Mouse (Mus musculus): ENCODE data around the gene Srf. TPM values are rescaled to one million over a fixed set of nuclear protein-coding genes. Genes with fewer than 3 reads are reported as not detected.
"Not testable (repeated sequence)": the region's sequence is repeated elsewhere in the genome, so short reads cannot be mapped to it uniquely, and the experiment has no call there.

The Srf gene
- total RNA-seq (2022): 100 to 1,000 TPM in 2 of 4 experiments, 10 to 100 TPM in 2; 84.1 to 121 (median 98.6) TPM

DNA sequence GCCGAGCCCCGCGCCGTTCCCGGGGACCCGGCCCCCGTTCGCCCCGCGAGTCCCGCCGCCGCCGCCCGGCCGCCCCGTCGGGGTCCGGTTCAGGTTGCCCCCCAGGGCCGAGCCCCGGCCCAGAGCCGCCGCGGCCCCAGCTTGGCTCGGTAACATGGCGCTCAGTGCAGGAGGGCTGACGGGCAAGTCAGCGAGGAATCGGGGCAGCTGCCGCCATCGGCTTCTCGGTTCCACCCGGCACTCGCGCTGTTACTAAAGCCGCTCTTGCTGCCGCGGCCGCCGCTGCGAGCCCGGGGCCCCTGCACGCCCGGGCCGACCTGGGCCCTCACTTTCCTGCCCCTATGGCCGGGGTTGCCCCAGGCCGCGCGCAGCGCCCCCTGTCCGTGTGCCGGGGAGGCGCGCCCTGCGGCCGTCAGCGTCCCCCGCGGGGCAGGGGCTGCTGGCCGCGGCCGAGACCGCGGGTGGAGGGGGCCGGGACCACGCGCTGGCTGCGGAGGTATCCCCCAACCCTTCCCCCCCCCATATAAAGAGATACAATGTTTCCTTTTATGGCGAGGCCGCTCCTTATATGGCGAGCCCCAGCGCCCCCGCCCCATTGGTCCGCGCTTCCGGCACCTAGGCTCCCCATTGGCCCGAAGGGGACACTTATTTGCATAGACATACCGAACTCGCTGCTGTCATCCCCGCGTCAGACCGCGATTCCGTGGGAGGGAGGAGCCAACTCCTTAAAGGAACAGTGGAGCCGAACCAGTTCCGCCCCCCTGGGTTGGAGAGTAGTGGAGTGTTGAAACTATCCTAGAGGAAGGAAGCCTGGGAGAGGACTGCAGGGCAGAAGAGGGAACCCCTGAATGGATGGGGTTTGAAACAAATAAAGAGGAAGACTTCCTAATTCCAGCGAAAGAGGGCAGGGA lies at the start of gene Srf:
Gene Srf (minus strand): TSS at position 503 of the 911 bp plus-strand sequence.
- DNase-seq (ENCODE audit: low spot score): peak; percentile 99

- DNase-seq (ENCODE audit: low spot score): no peak
Observed at GRCm38 (mm10) chr17:46605126-46605525, 49.2 kb upstream of the Srf start.

DNA sequence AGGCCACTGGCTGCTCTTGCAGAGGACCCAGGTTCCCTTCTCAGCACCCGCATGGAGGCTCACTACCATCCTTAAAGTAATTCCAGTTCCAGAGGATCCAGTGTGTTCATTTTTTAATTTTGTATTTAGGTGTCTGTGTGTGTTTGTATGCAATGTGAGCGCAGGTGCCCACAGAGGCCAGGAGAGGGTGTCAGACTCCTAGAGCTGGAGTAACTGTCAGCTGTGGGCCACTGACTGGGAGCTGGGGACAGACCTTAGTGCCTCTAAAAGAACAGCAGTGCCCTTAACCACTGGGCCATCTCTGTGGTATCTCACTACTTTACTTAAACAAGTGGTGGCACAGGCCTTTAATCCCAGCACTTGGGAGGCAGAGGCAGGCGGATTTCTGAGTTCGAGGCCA lies 47.3 kb upstream of the Srf start:
- DNase-seq (ENCODE audit: low spot score): no peak

DNA sequence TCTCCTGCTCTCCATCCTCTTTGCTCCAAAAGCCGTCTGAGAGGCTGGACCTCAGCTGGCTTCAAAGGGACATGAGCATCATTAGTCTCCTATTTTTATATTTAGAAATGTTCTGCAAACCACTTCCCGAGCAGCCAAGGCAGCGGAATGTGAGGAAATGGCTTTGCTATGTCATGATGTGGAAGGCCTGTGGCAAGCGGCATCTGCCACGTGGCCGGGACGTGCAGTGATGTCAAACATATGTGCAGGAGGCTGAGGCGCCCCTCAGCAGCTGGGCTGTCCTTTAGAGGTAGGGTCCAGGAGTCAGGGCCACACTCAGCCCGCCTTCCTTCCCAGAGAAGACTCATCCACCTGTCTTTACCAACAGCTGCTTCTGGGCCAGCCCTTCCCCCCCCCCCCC lies 46.2 kb upstream of the Srf start:
- DNase-seq (ENCODE audit: low spot score): no peak

- DNase-seq (ENCODE audit: low spot score): no peak
Observed at GRCm38 (mm10) chr17:46600569-46600968, 44.6 kb upstream of the Srf start.

- DNase-seq (ENCODE audit: low spot score): no peak
Observed at GRCm38 (mm10) chr17:46598963-46599362, 43.0 kb upstream of the Srf start.

DNA sequence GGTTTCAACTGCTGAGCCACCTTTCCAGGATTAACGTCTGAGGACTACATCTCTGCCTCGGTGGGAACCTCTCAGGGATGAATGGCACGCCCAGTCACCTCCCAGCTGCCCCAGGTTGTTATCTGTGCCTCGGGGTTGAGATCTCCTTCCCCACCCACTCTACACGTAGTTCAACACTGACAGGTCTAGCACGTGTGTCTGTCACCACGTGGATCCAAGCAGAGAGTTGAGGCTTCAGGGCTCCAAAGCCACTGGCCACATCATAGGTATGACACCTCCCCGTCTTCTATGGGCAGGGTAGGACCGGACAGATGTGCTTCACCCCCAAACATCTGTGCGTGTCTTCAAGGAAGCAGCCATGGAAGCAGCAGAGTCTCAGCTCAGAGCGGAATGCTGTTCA lies 42.0 kb upstream of the Srf start:
- DNase-seq (ENCODE audit: low spot score): no peak

GRCm38 (mm10) chr17:46595336-46595735 lies 39.4 kb upstream of the Srf start:
- DNase-seq (ENCODE audit: low spot score): no peak

DNA sequence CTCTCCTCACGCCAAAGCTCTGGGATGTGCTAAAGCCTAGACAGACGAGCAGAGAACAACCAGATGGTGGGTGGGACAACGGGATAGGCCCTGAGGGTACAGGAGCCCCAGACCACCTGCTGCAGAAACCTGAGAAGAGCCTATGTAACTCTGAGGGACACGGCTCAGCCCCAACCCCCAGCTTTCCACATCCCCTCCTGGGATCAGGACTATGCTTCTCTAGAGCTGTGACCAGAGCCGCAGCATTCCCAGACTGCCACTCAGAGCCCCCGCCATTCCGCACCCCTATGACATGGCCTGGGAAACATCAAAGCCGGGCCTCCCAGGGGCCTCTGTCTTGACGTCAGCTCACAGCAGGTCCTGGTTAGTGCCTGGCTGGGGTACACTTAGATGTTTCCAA lies 38.6 kb upstream of the Srf start:
- no peak for DNase-seq (ENCODE audit: low spot score)

DNA sequence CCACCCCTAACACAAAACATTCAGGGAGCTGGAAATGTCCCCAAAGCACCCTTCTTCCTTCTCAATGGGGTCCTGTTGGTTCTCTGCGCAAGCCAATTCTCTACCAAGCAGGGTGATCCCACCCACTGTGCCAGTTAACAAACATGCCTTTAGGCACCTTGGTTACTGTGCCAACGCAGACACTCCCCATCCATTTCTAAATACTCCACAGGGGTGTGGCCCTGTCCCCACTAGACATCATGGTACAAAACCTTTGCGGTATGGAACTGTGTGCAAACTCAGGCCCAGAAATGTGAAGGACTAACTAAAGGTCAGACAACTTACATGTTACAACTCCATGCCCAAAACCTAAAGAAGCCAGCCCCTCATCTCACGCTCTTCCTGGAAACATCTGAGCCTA lies 37.1 kb upstream of the Srf start:
- DNase-seq (ENCODE audit: low spot score): no peak

- no peak for DNase-seq (ENCODE audit: low spot score)
Observed at GRCm38 (mm10) chr17:46591406-46591805, 35.4 kb upstream of the Srf start.

- no peak for DNase-seq (ENCODE audit: low spot score)
Observed at GRCm38 (mm10) chr17:46590439-46590838, 34.5 kb upstream of the Srf start.

DNA sequence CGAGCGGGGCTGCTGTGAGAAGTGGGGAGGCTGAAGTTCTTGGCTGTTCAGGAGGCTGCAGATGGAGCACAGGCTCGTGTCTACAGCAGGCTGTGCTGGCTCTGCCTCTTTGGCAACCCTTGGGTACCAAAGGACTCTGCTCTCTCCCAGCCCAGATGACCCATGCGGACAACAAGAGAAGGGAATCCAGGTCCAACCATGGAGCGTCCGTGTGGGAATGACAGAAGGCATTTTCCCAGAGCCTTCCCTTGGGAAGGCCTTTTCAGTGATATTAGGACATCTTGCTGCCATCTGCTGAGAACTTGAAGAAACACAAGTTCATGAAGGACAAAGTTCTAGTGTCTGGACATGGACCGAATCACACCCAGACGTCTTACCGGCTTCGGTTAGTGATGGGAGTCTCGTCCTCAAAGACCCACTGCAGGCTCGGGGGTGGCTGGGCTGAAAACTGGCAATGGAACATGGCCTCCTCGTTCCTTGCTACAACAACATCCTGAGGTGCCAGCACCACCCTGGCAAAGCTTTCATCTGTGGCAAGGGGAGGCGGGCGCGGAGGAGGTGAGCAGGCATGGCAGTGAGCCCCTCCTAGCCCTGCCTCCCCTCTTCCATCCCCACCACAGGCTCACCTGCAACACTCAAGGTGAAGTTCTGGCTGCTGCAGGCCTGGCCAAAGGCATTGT lies 33.8 kb upstream of the Srf start:
- no peak for DNase-seq (ENCODE audit: low spot score)

DNA sequence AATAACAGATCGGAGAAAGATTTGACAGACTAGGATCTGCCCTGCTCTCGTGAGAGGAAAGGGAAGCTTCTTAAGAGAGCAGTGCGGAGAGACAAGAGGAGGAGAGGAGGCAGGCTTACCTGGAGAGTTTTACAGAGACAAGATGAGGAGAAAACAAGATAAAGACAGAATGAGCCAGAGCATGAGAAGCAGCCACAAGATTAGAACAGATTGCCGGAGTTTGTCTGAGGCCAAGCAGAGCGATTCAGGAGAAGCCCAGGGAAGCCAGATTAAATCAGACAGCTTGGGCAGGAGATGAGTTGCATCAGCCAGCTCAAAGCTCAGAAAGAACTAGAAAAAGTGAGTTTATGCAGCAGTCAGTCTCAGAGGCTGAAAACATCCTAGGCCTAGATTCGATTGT lies 32.9 kb upstream of the Srf start:
- DNase-seq (ENCODE audit: low spot score): no peak

GRCm38 (mm10) chr17:46588173-46588572 lies 32.2 kb upstream of the Srf start:
- no peak for DNase-seq (ENCODE audit: low spot score)

DNA sequence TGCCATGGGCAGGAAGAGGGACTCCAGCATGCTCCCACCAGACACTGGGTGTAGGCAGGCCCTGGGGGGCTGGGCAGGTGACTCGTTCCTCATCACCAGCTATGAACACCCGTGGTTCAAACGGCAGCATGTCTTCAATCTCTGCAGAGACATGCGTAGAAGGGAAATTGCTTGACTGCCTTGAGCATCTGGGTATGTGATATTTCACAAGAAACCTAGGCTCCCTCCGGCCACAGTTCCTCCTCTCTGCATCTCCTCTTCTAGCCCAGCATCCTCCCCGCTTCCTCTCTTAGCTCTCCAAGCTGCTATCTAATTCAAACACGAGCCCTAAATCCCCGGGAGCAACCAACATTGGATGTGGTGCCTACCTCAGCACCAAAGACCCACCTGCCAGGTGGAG lies 30.4 kb upstream of the Srf start:
- DNase-seq (ENCODE audit: low spot score): no peak

DNA sequence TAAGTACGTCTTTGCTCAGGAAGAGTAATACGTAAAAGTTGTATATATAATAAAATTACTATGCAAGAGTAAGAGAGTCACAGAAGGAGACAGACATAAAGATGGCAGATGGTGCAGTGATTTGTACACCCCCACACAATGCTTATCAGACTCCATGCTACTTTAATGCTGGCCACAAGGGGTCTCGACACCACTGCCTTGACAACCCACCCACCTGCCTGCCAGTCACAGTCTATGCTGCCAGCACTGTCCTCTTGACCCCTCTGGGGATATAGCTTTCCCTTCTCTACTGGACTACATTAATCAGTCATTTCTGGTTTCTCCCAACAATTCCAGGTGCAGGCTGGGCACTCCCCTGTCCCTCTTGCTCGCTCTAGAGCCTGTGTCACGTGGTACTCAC lies 22.7 kb upstream of the Srf start:
- DNase-seq (ENCODE audit: low spot score): no peak

DNA sequence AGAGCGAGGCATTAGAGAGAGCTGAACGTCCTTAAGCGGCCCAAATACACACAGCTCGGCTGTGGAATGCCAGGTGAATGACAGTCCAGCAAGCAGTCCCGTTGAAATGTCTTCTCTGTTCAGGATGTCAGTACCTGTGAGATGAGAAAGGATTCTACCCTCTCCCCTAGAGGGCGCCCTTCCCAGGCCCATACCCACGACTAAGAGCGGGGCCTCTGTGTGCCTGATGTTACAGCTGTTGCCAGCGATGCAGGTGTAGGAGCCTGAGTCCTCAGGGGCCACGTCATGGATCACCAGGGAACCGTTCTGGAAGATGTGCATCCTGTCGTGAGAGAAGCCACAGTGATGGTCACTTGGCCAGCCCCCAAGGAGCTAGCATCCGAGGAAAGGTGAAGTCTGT lies 20.1 kb upstream of the Srf start:
- no peak for DNase-seq (ENCODE audit: low spot score)

GRCm38 (mm10) chr17:46574535-46574934 lies 18.6 kb upstream of the Srf start:
- DNase-seq (ENCODE audit: low spot score): no peak

DNA sequence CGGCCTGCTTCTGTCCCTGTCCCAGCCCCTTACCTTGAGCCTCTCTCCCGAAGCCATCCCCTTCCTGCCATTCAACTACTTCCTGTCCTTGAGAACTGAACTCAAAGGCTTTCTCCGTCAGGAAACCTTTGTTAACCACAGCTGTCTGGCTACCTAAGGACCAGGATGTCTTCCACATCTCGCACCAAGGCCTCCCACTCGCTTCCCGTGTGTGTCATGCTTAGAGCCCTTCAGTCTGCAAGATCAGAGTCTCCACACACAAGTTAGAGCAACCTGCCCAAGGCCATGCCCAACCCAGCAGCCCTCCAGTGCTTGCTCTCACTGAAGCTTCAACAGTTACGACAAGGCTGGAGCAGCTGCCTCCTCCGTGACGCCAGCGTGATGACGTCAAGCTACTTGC lies 15.0 kb upstream of the Srf start:
- peak; percentile 19 for DNase-seq (ENCODE audit: low spot score)

GRCm38 (mm10) chr17:46559146-46559545 lies 3.2 kb upstream of the Srf start:
- no peak for DNase-seq (ENCODE audit: low spot score)

DNA sequence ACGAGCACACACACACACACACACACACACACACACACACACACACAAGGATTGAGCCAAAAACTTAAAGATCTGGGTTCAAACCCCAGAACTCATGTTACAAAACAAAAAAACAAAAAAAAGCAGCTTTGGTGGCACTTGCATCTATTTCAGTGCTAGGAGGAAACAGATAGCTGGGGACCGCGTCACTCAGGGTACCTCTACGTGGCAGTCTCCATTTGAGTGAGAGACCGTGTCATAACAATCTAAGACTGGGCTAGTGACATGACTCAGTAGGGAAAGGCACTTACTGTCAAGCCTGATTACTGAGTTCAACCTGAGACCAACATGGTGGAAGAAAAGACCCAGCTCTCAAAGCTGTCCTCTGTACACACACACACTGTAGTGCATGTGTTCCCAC lies 2.2 kb upstream of the Srf start:
- no peak for DNase-seq (ENCODE audit: low spot score)

- not testable (repeated sequence) for DNase-seq (ENCODE audit: low spot score)
Observed at GRCm38 (mm10) chr17:46557321-46557720, 1.3 kb upstream of the Srf start.

Measured in heart, adult 8-10 months (tissue).